Mouse (Mus musculus): ENCODE measurements around the gene Cnot10. TPM values are rescaled to one million over a fixed set of nuclear protein-coding genes. Genes with fewer than 3 reads are reported as not detected.
A peak's percentile ranks its signal among the peaks of the same experiment; 100 is the strongest.

The Cnot10 gene
- polyA plus RNA-seq, 1 experiment from 2014 or later = 64.6 TPM

- 50% methylated on average over 17 of the region's 17 CpGs for WGBS
- no peaks in the 10 kb centered on the region for H3K36me3 ChIP-seq (ENCODE audit: control insufficient read depth, insufficient read depth, low read length)
- no peaks in the 10 kb centered on the region for H3K27me3 ChIP-seq (ENCODE audit: control insufficient read depth, insufficient read depth, low read length)
- H3K9me3 ChIP-seq (ENCODE audit: control insufficient read depth, low read depth, low read length) = no peaks in the 10 kb centered on the region
- ATAC-seq (ENCODE audit: insufficient number of reproducible peaks, insufficient read depth, low FRiP score, low read depth) = 0 out of 2 replicates have a peak, but pooled peaks have one; percentile 19
- H3K9ac ChIP-seq (replicated peaks; ENCODE audit: low read depth, low read length) = no peak overlapping the region
- no peak overlapping the region for H3K27ac ChIP-seq (ENCODE audit: low read length)
- peaks cover 18% of the 10 kb centered on the region for H3K4me1 ChIP-seq (ENCODE audit: control insufficient read depth, insufficient read depth, low read length)
- H3K4me3 ChIP-seq (ENCODE audit: low read depth, low read length) = no peak overlapping the region
- no peak overlapping the region for H3K4me2 ChIP-seq (replicated peaks; ENCODE audit: low read depth, low read length)
These were observed 95.9 kb downstream of the Cnot10 start for GRCm38 (mm10) chr9:114543882-114544753.

- WGBS = 33% methylated on average over 1 of the region's 1 CpGs
- Histone ChIP-seq H3K4me3 (ENCODE audit: low read depth, low read length) (no peak overlapping the region), H3K9ac (replicated peaks; ENCODE audit: low read depth, low read length) (no peak overlapping the region), H3K9me3 (ENCODE audit: control insufficient read depth, low read depth, low read length) (no peaks in the 10 kb centered on the region), H3K4me1 (ENCODE audit: control insufficient read depth, insufficient read depth, low read length) (peaks cover 19% of the 10 kb centered on the region), H3K27me3 (ENCODE audit: control insufficient read depth, insufficient read depth, low read length) (no peaks in the 10 kb centered on the region), H3K27ac (ENCODE audit: low read length) (no peak overlapping the region), H3K36me3 (ENCODE audit: control insufficient read depth, insufficient read depth, low read length) (no peaks in the 10 kb centered on the region), H3K4me2 (replicated peaks; ENCODE audit: low read depth, low read length) (no peak overlapping the region)
- no peak for ATAC-seq (ENCODE audit: insufficient number of reproducible peaks, insufficient read depth, low FRiP score, low read depth)
These were observed 98.7 kb downstream of the Cnot10 start for GRCm38 (mm10) chr9:114541279-114541741.

- no peak overlapping the region for H3K4me3 ChIP-seq (ENCODE audit: low read depth, low read length)
- H3K27ac ChIP-seq (ENCODE audit: low read length) = no peak overlapping the region
- 58% methylated on average over 7 of the region's 7 CpGs for WGBS
- ATAC-seq (ENCODE audit: insufficient number of reproducible peaks, insufficient read depth, low FRiP score, low read depth) = no peak
- no peak overlapping the region for H3K4me2 ChIP-seq (replicated peaks; ENCODE audit: low read depth, low read length)
- no peaks in the 10 kb centered on the region for H3K36me3 ChIP-seq (ENCODE audit: control insufficient read depth, insufficient read depth, low read length)
- H3K9ac ChIP-seq (replicated peaks; ENCODE audit: low read depth, low read length) = no peak overlapping the region
- peaks cover 11% of the 10 kb centered on the region for H3K4me1 ChIP-seq (ENCODE audit: control insufficient read depth, insufficient read depth, low read length)
- H3K27me3 ChIP-seq (ENCODE audit: control insufficient read depth, insufficient read depth, low read length) = no peaks in the 10 kb centered on the region
- no peaks in the 10 kb centered on the region for H3K9me3 ChIP-seq (ENCODE audit: control insufficient read depth, low read depth, low read length)
These were observed 100.9 kb downstream of the Cnot10 start for GRCm38 (mm10) chr9:114538996-114539563.

- peak; percentile 34; the same call in 1 of the 2 replicates for ATAC-seq (ENCODE audit: insufficient number of reproducible peaks, insufficient read depth, low FRiP score, low read depth)
- H3K36me3 ChIP-seq (ENCODE audit: control insufficient read depth, insufficient read depth, low read length) = no peaks in the 10 kb centered on the region
- H3K9ac ChIP-seq (replicated peaks; ENCODE audit: low read depth, low read length) = no peak overlapping the region
- H3K27ac ChIP-seq (ENCODE audit: low read length) = no peak overlapping the region
- no peaks in the 10 kb centered on the region for H3K27me3 ChIP-seq (ENCODE audit: control insufficient read depth, insufficient read depth, low read length)
- 36% methylated on average over 2 of the region's 2 CpGs for WGBS
- H3K9me3 ChIP-seq (ENCODE audit: control insufficient read depth, low read depth, low read length) = no peaks in the 10 kb centered on the region
- no peak overlapping the region for H3K4me3 ChIP-seq (ENCODE audit: low read depth, low read length)
- peaks cover 8% of the 10 kb centered on the region; the same call in 1 of the 2 replicates for H3K4me1 ChIP-seq (ENCODE audit: control insufficient read depth, insufficient read depth, low read length)
- no peak overlapping the region for H3K4me2 ChIP-seq (replicated peaks; ENCODE audit: low read depth, low read length)
These were observed 103.4 kb downstream of the Cnot10 start for GRCm38 (mm10) chr9:114536628-114537027.

Other genes starting within 250 kb of the Cnot10 start
- 157 and 159 TPM in 2 replicates for gene Crtap, start 249.5 kb downstream of the Cnot10 start, polyA plus RNA-seq (2014; fragmentation: Nextera tagmentation; extraction: Ambion mirVana)
- 52.7 and 53.6 TPM in 2 replicates for gene Glb1, start 239.1 kb downstream of the Cnot10 start, polyA plus RNA-seq (2014; fragmentation: Nextera tagmentation; extraction: Ambion mirVana)
- gene Tmppe, start 239.1 kb downstream of the Cnot10 start, polyA plus RNA-seq (2014; fragmentation: Nextera tagmentation; extraction: Ambion mirVana) = 2.4 and 4.4 TPM in 2 replicates
- gene Ccr4, start 135.3 kb downstream of the Cnot10 start, polyA plus RNA-seq (2014; fragmentation: Nextera tagmentation; extraction: Ambion mirVana) = not detected in 2 replicates
- not detected in 2 replicates for gene C130032M10Rik, start 124.5 kb downstream of the Cnot10 start, polyA plus RNA-seq (2014; fragmentation: Nextera tagmentation; extraction: Ambion mirVana)
- 1.4 and 1.6 TPM in 2 replicates for gene Trim71, start 75.8 kb downstream of the Cnot10 start, polyA plus RNA-seq (2014; fragmentation: Nextera tagmentation; extraction: Ambion mirVana)
- 56.0 and 64.3 TPM in 2 replicates for gene Dync1li1, start 48.6 kb upstream of the Cnot10 start, polyA plus RNA-seq (2014; fragmentation: Nextera tagmentation; extraction: Ambion mirVana)
- 56.7 and 62.1 TPM in 2 replicates for gene Cmtm6, start 90.9 kb upstream of the Cnot10 start, polyA plus RNA-seq (2014; fragmentation: Nextera tagmentation; extraction: Ambion mirVana)
- gene Cmtm7, start 141.7 kb upstream of the Cnot10 start, polyA plus RNA-seq (2014; fragmentation: Nextera tagmentation; extraction: Ambion mirVana) = 97.4 and 101 TPM in 2 replicates
- 54.3 and 58.8 TPM in 2 replicates for gene Cmtm8, start 204.0 kb upstream of the Cnot10 start, polyA plus RNA-seq (2014; fragmentation: Nextera tagmentation; extraction: Ambion mirVana)

Measured in stomach, embryonic 14.5 days (tissue).